Mouse (Mus musculus) thymus, adult 18-20 months (tissue): ENCODE data around the gene Ivl.

Source experiments
- DNase-seq, 2 experiments: peaks; one replicate each; pipeline ENCODE4 v3.0.0; 2022; ENCODE audit warnings: mixed read lengths in 2 of 2

The Ivl gene

GRCm38 (mm10) chr3:92573449-92574041 lies at the start of gene Ivl:
Gene Ivl, minus strand, starts transcription at chr3:92573735.
- DNase-seq, result no peak

- no peak for DNase-seq
Measured at GRCm38 (mm10) chr3:92621560-92621959, 48.0 kb upstream of the Ivl start, which contains the start of gene Lce6a. Gene Lce6a, minus strand, starts transcription at chr3:92621660.

GRCm38 (mm10) chr3:92609804-92610203 lies 36.3 kb upstream of the Ivl start:
- DNase-seq, result no peak

- DNase-seq, result no peak
Measured at GRCm38 (mm10) chr3:92607392-92607791, 33.9 kb upstream of the Ivl start, which contains the start of gene 2210017I01Rik. Gene 2210017I01Rik, minus strand, starts transcription at chr3:92607492.

GRCm38 (mm10) chr3:92602169-92602568 lies 28.6 kb upstream of the Ivl start:
- no peak for DNase-seq

GRCm38 (mm10) chr3:92600456-92600855 lies 26.9 kb upstream of the Ivl start:
- no peak for DNase-seq

- no peak for DNase-seq
Measured at GRCm38 (mm10) chr3:92599973-92600372, 26.4 kb upstream of the Ivl start.

- DNase-seq, result no peak
Measured at GRCm38 (mm10) chr3:92598429-92598828, 24.9 kb upstream of the Ivl start.

- DNase-seq, result no peak
Measured at GRCm38 (mm10) chr3:92588858-92589257, 15.3 kb upstream of the Ivl start, which contains the start of gene Smcp. Gene Smcp, minus strand, starts transcription at chr3:92588997.

GRCm38 (mm10) chr3:92587190-92587589 lies 13.7 kb upstream of the Ivl start:
- no peak for DNase-seq

GRCm38 (mm10) chr3:92585055-92585454 lies 11.5 kb upstream of the Ivl start:
- DNase-seq, result no peak

- DNase-seq, result no peak
Measured at GRCm38 (mm10) chr3:92583164-92583826, 9.8 kb upstream of the Ivl start.

- no peak for DNase-seq
Measured at GRCm38 (mm10) chr3:92579508-92579907, 6.0 kb upstream of the Ivl start.

- no peak for DNase-seq
Measured at GRCm38 (mm10) chr3:92578652-92579413, 5.3 kb upstream of the Ivl start.

- DNase-seq, result no peak
Measured at GRCm38 (mm10) chr3:92572514-92573155, 900 bp downstream of the Ivl start.

- DNase-seq, result no peak
Measured at GRCm38 (mm10) chr3:92568752-92569151, 4.8 kb downstream of the Ivl start.

- no peak for DNase-seq
Measured at GRCm38 (mm10) chr3:92565418-92565817, 8.1 kb downstream of the Ivl start.

GRCm38 (mm10) chr3:92534411-92534810 lies 39.1 kb downstream of the Ivl start, which contains the start of gene 2310046K23Rik:
Gene 2310046K23Rik, minus strand, starts transcription at chr3:92534511.
- no peak for DNase-seq
